Mouse (Mus musculus) cerebellum, adult 11 months (tissue): ENCODE data around the gene Txndc5.
A peak's percentile ranks its signal among the peaks of the same experiment; 100 is the strongest.

Experiments
- DNase-seq: peaks from one replicate; pipeline ENCODE4 v3.0.0; 2022

The Txndc5 gene

DNA sequence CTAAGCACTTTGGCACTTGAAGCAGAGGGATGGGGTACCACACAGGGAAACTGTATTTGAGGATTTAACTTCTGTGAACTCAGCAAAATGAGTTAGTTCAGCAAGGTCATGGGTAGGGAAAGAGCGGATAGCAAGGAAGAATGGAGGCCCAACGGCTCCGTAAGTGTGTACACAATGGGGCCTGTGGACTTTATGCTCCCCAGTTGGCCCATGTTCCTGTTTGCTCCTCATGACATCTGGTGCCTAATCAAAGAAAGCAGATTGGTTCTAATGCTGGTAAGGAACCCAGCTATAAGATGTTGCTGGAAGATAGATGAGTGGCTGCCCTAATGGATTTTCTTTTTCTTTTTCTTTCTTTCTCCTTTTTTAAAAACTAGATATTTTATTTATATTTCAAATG is 3.4 kb downstream of the Txndc5 start:
- DNase-seq = no peak

DNA sequence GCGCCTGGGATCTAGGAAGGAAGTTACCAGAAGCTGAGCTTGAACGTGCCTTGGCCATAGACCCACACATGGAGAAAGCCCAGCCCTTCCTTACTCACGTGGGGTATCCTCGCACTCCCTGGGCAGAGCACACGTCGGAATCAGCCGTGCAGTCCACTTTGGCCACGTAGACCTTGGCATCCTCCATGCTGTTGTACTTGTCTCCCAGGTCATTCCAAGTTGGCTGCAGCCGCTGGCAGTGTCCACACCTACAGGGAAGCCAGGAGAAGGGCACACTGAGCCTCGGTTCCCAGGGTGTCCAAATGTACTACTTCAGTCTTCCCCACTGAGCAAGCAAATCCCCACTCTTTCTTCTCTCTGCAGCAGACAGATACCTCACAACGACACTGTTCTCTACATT is 5.4 kb downstream of the Txndc5 start:
- no peak for DNase-seq

DNA sequence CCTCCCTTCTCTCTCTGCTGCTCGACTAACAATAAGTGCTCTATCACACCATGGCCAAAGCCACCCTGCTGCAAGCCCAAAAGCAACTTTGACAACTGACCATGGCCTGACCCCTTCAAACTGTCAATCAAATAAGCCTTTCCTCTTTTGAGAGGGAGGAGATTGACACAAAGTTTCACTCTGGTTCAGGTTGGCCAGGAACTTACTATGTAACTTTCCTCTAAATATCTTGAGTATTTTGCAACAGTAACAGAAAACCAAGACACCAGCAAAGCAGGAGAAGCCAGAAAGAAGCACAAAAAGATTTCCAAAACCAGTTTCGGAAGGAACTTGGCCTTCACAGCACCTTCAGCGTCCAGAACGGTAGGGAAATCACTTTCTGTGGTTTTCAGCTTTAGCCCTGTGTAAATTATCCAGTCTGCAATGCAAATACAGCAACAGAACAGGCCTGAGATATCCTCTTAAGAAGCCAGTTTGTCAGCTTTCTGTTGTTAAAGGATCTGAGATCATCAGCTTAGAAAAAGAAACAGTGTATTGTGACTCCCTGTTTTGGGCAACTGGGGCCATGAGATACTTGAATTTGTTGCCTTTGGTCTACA is 6.5 kb downstream of the Txndc5 start:
- no peak for DNase-seq

DNA sequence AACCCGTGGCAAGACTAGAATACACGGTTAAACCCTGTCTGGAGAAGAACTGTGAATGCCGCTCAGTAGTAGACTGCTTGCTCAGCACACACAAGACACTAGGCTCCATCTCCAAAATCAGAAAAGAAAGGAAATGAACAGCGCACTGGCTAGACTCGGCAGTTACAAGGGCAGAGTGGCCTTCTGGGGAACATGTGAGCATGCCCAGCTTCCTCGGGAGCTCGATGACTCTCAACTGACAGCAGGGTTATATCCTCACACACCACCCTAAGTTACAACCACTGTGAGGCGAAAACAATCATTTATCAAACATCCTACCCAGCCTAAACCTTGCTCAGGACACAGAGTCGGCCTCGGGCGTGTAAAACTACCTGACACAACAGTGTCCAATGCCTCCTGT is 8.3 kb downstream of the Txndc5 start:
- no peak for DNase-seq

DNA sequence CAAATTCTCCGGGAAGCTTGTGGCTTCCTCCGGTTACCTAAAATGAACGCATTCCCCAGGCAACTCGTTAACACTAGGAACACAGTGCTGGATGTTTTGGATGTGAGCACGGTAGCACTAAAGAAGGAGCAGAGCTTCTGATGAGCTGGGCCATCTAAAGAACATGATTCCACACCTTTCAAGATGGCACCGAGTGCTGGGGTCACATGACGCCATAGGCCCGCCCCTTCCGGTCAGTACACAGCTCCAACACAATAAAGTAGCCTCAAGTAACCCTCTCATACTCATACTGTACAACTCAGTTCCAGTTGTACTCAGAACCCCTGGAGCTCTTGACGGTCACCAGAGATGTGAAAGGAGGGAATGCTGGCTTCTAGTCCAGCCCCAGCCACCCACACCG is 12.0 kb downstream of the Txndc5 start:
- DNase-seq = no peak

DNA sequence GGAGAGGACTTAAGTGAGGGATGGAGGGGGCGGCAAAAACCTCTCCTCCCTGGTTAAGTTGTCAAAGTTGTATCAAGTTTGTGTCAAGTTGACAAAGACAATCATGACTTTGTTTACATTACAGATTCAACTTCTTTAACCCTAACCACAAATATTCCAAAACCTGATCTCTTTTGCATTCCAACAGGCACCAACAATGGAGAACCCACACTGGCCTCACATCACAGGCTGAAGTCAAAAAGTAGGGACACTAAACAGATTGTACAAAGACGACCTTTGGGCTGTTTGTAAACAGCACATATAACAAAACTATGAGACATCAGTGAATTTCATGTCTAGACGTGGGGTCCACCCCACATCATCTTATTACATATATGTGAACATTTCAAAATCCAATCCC is 12.8 kb downstream of the Txndc5 start:
- no peak for DNase-seq

DNA sequence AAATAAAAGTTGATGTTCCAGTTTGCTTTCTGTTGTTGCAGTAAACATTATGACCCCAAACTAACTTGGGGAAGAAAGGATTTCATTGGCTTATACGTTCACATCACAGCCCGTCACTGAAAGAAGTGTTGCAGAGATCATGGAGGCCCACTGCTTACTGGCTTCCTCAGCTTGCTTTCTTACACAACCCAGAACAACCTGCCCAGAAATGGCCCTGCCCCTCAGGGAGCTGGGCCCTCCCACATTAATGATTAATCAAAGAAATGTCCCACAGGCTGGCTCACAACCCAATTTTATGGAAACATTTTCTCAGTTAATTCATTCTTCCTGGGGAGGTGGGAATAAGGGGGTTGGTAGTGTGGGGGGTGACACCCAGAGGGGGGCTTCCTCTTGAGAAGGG is 13.2 kb downstream of the Txndc5 start:
- DNase-seq = no peak

DNA sequence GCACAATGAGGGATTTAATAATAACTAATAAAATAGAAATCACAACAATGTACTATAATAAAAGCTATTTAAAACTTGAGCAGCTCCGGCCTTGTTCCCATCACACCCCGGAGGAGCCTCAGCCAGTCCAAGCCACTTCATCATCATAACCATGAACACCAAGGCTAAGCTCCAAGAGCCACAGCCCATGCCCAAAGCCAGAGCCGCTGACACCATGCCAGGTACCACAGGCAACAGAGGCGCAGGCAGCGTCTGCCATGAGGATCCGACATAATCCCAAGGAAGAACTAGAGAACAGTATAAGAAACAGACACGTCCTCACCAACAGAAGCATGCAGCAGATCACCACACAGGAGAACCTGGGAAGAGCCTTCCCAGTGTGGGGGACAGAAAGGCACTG is 14.7 kb downstream of the Txndc5 start:
- DNase-seq = no peak

DNA sequence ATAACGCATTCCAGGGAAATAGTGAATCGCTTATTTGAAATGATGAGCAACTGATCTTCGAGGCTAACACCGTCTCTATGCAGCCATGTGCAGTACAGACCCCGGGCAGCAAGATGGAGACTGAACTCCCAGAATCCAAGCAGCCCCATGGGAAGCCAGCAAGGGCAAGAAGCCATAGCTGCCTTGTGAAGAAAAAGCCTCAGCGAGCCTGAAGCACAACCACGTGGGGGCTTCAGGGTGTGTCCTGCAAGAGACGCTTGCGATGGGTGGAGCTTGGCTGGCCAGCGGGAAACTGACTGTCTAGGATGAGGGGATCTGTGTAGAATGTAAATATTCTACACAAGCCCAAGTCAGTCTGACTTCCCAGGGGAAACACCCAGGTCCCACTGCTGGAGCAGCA is 16.6 kb downstream of the Txndc5 start:
- no peak for DNase-seq

DNA sequence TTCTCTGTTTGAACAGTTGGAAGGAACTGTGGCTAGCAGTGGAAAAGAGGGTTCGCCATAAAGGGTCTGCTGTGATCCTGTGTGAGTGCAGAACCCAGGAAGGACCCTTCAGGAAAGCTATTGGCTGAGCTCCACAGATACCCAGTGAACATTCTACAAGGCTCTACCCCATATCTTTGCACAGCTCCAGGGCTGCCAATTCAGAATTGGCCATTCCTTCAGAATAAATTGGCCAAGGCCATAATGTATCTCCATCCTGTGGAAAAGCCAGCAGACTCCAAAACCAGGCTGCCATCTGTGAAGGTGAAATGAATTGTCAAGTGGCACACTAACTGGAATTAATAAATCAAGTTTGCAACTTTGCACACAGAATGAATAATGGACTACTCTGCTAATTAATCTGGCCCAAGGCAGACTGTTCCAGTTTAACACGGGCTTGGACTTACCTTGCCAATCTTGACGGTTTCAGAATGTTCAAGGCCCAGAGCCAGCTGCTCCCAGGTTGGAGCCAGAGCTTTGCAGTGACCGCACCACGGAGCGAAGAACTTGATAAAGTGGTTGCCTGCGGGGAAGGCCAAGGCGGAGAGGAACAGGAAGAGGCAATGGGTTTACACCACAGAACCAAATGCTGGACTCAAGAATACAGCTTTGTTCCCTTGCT is 18.8 kb downstream of the Txndc5 start:
- DNase-seq = no peak

DNA sequence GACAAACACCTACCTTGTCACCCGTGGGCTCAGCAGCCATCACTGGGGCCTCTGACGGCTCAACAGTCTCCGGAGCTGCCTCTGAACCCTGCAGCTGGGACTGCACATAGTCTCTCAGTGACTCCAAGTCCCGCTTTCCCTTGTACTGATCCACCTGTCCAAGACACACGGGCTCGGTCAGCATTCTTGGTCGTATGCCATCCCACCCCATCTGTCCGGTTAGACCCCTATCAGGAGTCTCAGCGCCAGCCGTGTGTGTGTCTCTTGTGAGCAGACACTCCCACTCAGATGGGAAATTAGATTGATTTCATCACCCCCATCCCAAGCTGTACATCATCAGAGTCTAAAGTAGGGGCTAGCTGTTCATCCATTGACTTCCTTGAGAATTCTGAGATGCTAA is 21.7 kb downstream of the Txndc5 start:
- DNase-seq = no peak

DNA sequence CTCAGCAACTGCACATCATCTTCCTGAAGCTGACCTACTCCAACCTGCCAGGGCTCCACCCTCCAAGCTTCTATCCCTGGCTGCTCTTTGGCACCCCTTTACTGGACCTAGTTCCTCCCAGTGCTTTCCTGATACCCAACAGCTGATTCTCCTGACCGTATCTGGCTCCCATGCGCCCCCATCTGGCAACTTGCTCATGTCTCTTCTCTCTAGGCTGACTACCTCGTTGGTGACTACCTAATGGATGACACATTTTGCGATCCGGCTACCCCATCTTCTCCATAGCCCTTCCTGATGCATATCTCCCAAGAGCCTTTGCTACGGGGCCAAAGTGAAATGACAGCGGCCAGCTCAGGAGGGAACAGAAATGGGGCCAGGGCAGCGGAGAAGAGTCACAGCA is 22.3 kb downstream of the Txndc5 start:
- peak; percentile 17 for DNase-seq

DNA sequence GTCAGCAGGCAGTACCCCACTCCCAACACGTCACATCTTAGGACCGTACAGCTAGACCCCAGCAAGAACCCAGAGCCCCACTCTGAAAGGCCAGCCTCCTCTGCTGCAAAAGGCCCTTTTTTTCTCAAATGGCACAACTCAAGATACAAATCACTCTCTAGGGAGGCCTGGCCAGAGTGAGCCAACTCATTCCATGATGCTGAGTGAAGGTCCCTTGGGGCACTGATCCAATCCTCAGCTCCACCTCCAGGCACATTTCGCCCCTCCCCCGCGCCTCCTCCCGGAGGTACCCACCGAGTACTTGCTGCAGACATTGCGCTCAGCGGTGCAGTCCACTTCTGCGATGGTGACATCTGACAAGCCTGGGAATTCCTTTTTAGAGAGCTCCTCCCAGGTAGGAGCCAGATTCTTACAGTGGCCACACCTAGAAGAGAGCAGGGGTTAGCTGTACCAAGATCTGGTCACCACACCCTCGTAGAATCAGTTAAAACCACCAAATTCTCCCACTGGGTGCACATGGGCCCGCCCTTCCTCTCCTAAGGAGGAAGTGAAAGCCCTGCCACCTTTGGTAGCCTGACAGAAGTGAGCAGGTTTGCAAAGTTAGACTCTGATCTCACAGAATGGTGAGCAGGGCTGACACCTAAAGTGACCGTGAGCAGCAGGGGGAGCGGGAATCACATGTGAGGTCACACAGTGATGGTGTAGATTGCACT is 25.3 kb downstream of the Txndc5 start:
- DNase-seq = no peak

DNA sequence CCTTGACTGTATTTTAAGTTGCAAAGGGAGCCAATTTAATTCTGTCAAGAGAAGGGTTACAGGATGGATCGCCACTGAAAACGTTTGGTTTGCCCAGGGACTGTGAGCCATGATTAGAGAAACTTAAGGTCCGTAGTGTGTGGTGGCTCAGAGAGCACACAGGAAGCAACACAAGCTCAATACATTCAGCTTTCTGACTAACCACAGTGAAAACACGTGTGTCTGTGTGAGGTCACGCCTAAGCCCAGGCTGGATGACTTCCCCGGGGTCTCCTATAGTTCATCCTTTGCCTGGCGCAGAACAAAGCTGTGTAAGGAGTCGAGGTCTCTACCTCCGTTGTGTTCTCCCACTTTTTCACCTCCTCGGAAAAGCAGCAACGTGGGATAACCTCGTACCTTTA is 27.3 kb downstream of the Txndc5 start:
- DNase-seq = no peak

DNA sequence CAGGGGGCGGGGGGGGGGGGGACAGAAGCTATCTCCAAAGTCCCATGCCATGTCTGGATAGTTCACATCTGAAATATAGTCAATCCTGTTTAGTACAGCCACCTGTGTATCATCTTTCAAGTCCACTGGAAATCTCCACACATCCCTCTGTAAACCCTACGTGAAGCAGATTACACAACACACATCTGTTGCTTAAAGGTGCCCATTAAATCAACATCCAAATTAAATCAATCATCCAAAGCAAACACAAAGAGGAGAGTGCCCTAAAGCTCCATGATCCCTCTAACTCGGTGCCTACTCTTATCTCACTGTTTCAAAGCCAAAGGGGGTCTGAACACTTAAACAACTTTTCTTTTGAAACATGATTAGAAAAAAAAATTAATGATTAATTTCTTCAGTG is 31.9 kb downstream of the Txndc5 start:
- DNase-seq = no peak

DNA sequence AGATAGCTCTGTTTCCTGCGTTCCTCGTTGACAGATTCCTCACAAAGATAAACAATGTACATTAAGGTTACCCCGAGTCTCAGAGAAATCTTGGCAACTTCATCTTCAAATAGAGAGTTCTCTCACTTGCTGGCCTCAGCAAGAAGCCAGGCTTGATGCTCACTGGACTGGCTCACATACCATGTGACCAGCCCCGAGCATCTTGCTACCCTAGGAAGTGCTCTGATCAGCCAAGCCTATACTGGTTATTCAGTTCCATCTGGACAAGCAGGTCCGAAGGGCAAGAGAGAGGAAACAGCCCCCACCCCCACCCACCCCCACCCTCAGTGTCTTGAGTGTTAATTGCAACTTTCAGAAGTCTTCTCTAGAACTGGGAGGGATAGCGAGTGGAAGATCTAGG is 41.9 kb downstream of the Txndc5 start:
- DNase-seq = no peak

DNA sequence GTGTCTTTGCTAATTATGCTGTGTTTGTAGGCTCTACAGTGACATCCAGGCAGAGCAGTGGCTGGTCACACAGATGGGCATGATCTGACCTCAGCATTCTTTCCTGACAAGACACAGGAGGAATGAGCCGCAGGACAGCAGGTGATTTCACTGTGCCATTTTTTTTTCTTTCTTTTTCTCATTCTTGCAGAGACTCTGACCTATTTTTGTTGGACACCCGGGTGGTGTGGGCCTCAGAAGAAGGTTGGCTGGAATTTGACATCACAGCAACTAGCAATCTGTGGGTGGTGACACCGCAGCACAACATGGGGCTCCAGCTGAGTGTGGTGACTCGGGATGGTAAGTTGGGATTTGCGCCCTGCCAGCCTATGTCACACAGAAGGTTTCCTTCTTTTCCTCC is 43.9 kb downstream of the Txndc5 start:
- DNase-seq = no peak

DNA sequence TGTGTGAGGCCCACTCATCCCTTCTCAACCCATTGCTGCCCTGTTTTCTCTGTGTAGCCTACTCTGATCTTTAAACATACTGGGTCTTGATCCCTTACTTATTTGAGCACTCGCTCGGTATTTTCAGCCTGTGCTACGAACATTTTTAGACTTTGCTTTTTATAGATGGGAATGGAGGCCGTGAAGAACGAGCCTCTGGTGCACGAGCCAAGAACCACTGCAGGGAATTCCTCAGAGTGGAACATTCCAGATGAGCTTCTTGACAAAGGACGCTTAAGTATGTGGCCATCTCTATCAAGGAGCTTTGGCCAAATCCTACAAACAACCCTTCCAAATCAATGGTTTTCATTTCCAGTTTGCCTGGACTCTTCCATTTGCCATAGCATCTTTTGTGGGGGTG is 47.6 kb downstream of the Txndc5 start:
- DNase-seq = no peak

DNA sequence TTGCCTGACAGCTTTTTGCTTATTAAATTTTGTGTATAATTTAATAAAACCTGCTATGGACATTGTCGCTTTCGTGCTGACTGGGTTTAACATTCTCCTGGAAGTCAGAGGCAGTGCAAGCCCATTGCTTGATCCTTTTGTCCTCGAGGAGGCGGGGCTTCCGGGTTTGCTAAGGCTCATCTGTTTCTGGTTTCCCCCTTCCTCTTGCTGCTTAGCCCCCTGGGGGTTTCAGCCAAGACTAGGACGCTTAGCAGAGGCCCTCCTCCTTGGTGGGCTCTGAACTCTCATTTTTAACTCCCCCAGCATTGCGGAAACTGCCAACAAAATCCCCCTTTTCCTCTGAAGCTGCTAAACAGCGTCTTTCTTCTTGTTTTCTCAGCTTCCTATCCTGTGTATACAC is 51.7 kb downstream of the Txndc5 start:
- no peak for DNase-seq

DNA sequence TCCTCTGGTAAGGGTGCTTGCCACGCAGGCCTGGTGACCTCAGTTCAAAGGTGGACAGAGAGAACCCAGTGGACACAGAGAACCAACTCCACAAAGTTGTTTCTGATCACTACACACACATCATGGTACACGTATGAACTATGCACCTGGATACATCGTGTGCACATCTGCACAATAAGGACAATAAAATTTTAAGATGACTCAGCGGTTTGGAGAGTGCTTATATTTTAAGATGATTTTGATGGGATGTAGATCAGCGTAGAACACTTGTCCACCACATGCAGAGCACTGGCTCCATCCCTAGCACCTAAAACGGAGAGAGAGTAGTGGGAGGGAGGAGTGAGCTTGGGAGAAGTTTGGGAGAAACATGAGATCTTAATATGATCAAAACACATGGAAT is 55.1 kb downstream of the Txndc5 start:
- DNase-seq = no peak

DNA sequence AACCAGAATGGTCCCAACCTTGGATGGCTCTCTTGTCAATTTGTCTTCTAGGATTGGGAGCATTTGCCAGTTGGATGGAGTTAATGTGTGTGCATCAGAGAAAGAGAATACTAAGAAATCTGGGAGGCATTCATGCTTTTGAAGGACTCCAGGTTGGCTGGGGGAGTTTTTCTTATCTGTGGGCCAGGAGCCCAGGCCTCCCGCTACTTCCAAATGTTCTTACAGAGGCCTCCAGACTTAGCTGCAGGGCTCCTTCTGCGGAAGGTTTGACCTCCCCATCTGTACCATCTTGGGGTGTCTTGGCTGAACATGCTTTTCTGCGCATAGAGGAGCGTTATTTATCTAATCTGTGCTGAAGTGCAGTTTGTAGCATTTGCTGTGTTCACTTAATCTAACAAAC is 56.0 kb downstream of the Txndc5 start:
- no peak for DNase-seq

DNA sequence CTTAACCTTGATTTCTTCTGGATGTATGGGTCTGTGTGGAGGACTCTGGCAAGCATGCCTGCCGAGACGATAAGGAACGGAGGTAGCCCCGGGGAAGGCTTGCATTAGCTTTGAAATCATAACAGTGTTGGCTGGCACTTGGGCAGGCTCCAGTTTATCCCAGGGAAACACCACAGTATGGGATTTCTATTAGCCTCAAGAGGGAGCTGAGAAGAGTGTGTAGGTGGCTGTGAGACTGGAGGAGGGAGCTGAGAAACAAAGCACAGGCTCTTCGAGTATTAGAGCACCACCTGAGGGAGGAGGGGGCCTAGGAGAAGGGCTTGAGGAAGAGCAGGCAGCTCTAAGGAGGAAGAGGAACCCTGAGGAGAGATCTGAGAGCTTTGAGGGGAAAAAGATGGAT is 57.7 kb downstream of the Txndc5 start:
- no peak for DNase-seq

DNA sequence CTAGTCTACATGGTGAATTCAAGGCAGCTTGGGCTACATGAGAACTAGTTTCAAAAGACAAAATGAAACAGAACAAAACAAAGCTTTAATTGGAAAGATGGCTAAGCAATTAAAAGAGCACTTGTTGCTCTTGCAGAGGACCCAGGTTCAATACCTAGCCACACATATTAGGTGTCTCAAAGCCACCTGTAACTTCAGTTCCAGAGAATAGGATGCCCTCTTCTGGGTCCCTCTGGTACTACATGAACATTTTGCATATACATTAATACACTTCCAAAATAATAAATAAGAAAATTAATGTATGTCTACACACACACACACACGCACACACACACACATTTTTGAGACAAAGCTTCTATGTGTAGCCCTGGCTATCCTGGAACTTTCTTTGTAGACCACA is 65.2 kb downstream of the Txndc5 start:
- no peak for DNase-seq

DNA sequence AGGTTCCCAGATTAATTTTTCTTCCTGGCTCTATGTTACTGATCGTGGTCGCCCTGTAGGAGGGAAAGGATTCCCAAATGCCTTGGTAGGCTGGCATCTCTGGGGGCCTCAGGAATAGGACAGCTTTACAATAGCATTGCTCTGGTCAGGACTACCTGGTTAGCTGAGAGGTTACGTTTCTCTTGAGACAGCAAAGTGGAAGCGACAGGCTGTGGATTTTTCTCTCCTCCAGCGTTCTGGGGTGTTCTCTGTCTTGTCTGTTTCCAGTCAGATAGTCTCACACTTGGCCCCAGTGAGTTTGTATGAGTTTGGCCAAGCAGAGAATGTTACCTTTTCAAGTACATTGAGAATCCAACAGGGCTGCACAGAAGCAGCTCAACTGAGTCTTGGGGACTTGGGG is 77.2 kb downstream of the Txndc5 start:
- DNase-seq = no peak
